Mouse (Mus musculus) megakaryocyte, embryonic 14.5 days (primary cell): Measurements from ENCODE around the gene Cep104.

Experiments
- FLI1 ChIP-seq: IDR thresholded peaks from 2 replicates; pipeline ENCODE4 v1.6.1; 2012; ENCODE audit warnings: low read length, inconsistent platforms, mixed read lengths
- GATA1 ChIP-seq: IDR thresholded peaks from 3 replicates; pipeline ENCODE4 v1.6.1; 2012; ENCODE audit warnings: mixed read lengths, low read length, inconsistent platforms, borderline replicate concordance

GRCm38 (mm10) chr4:154007759-154008158 lies 32.8 kb downstream of the Cep104 start:
- TF ChIP-seq GATA1 (no peak), FLI1 (no peak)
